Mouse (Mus musculus) frontal cortex, adult (tissue): ENCODE measurements around the gene Trpm3.
A peak's percentile ranks its signal among the peaks of the same experiment; 100 is the strongest.

Experiments used
- ATAC-seq: cut with Nextera tagmentation; 2 replicates; pipeline ENCODE4 v1.9.2; 2017; ENCODE audit warnings: mild to moderate bottlenecking, moderate library complexity, mixed read lengths; ENCODE audit not compliant: low TSS enrichment

Gene Trpm3

DNA sequence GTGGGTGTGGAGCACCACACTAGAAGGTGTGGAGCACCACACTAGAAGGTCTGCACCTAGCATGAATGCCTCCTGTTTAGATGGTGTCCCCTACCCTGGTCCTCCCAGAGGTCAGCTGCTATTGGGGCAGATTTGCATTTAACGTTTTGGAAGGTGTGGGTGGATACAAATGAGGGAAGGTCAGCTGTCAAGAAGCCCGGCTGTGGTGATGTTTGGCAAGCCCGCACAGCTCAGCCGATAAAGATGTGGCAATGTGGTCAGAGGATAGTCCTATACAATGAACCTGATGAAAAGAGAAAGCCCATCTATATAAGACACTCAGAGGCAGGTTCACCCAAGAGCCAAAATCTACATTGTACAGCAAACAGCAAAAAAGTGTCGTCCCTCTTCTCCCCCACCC, 895.3 kb downstream of the Trpm3 start:
- ATAC-seq, result no peak

DNA sequence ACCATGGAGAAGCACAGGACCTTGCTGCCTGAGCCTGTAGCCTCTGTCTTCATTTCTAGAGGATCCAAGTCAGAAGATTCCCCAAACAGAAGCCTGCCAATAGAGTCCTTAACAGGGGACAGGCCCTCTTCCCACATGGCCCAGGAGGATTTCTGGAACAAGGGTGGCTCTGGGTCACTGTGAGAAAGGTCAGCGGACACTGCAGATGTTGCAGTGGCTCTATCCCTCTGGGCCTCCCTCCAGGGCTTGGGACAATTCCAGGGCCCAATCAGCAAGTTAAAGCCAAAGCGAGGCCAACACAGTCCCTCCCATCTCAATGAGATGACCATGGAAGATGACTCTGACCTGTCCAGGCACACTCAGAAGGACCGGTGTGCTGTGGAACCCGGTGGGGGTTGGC, 896.1 kb downstream of the Trpm3 start:
- ATAC-seq, result no peak

DNA sequence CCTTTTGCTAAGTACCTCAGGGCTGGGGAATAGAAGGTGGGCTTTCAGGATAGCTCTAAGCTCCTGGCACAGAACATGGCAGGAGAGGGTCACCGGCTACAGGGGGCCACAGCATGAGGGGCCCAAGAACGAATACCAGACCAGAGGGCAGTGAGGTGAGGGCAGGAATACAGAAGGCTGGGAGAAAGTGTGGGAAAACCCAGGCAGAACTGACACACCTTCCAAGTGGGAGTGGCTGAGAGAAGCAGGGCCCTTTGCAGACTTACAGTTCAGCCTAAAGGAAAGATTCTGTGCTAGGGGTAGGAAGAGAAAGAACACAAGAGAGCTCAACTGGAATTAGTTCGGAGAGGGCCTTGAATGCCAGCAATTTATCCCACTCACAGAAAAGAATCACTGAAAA, 896.9 kb downstream of the Trpm3 start:
- no peak for ATAC-seq

DNA sequence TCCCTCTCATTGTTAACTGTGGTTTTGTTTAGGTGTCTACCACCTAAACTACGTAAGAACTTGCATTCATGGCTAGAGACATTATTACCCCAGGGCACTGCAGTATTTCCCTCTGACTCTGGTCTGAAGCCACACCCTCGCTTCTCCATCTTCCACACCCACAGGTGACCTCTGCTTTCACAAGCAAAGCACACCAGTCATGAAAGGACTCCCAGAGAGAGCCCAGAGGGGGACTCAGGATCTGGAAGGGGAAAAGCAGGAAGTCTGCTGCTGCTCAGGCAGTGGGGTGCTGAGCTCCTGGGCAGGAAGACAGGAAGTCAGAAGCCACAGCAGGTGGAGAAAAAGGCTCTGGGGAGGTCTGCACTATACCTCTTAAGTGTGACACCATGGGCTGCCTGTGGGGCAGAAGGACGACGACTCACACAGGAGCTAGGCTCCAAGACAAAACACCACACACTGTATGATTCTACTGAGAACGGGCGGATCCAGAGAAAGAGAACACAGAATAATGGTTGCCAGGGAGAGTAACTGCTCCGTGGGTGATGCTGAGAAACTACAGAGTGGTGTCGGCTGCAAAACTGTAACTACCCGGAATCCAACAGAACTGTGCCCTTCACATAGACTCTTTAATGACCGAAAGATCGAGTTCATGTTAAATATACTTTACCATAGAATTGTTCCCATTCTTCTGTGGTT, 898.1 kb downstream of the Trpm3 start:
- peak; percentile 95 for ATAC-seq

DNA sequence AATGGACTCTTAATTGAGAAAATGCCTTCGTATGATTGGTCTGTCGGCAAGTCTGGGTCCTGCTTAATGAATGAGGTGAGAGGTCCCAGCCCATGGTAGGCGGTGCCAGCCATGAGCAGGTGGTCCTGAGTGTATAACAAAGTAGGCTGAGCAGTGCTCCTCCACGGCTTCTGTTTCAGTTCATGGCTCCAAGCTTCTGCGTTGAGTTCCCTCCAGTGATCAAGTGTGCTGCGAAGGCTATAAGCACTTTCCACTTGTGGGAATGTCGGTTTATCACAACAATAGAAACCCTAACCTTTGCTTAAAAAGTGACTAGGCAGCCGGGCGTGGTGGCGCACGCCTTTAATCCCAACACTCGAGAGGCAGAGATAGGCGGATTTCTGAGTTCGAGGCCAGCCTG, 898.7 kb downstream of the Trpm3 start:
- ATAC-seq, result 0 out of 2 replicates have a peak, but pooled peaks have one; percentile 5

DNA sequence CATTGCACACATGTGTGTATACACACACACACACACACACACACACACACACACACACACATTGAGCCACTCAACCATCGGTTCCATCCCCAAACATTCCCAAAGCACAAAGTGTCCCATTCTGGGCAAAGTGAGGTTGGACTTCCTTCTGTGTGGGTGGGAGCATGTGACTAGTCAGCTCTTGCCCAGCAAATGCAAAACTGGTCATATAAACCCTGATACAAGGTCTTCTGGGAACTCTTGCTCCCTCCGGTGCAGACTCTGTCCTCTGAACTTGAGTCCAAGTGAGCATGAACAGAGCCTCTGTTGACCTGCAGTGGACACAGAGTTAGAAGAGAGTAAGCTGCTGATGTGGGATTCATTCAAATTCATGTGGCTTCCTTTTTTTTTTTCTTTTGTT, 899.5 kb downstream of the Trpm3 start:
- ATAC-seq, result no peak

DNA sequence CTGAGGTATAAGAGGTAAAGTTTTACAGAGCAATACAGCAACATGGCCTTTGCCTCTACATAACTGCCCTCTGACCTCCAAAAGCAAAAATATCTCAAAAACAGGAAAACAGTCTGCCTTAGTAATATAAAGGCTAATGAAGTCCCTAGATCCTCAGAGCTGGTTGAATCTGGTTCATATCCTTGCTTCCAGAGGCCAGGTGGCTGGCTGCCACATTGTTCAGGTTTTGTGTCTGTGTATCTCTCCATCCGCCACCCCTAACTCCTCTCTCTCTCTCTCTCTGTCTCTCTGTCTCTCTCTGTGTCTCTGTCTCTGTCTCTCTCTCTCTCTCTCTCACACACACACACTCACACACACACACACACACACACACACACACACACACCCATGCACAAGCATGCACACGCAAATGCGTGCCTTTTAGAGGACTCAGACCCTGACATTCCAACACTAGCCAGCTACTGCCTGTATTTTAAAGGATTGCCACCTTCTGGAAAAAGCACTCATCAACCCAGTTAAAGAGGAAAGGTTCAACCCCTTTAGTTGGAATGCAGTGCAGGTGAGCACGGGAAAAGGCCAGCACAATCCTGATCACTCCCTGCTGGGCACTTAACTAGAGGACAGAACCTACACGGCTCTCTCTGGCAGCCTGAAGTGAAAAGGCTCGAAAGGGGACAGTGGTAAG, 902.8 kb downstream of the Trpm3 start:
- no peak for ATAC-seq

DNA sequence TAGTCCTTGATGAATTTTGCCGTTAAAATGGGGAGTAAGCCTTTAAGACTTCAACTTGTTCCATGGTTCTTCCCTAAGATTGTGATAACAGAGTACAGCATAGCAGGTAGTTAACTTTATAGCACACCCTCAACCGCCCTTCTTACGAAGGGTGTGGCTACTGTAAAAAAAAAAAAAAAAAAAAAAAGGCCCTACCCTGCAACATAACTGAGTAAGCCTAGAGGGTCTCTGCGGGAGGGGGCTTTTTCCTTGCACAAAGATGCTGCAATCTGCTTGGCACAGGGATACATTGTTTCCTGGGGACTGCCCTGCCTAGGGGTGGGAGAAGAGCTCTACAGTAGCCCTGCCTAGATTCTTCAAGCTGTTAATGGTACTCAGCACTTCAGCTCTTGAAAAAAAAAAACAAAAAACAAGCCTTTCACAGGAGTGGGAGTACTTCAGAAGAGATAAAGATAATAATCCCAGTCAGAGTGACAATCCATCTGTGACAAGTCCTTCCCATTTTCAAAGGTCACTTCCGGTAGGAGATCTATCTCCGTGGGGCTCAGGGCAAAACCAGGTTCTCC, 903.4 kb downstream of the Trpm3 start:
- ATAC-seq, result no peak

DNA sequence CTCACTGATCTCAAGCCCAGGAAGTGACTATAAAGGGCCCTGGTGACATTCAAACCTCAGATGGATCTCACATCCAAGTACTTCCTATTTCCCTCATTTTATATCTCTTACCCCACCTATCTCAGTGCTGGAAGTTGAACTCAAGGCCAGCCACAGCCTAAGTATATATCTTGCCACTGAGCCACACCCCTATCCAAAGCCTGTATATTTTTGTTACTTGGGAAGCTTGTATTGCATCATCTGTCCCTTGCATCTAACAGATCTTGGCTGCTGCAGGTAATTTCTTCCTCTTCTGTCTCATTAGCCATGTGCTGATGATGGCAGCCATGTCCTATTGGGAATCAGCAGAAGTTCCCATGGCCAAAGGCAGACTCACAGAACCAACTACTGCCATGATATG, 904.9 kb downstream of the Trpm3 start:
- ATAC-seq, result no peak
